Mouse (Mus musculus): ENCODE results near the gene Dnase2a.
A peak's percentile ranks its signal among the peaks of the same experiment; 100 is the strongest.

Dnase2a gene

DNA sequence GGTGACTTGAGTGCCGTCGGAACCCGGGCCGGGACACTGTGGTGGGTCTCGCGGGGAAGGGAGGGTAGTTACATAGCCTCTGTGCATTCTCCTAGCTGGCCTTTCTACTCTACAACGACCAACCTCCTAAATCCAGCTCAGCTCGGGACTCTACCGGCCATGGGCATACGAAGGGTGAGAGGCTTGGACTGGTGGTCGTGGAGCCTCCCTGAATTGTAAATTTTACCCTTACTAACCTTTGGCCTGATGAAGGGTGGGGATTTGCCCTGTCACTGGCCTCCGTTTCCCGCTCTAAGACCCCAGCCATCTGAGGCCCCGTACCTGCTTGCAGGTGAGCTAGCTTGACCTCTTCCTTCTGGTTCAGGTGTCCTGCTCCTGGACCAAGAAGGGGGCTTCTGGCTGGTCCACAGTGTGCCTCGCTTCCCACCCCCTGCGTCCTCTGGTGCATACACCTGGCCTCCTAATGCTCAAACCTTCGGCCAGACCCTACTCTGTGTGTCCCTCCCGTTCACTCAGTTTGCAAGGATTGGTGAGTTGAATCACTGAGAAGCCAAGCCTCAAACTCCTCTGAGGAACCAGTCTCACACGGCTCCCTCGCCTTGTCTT lies 905 bp downstream of the Dnase2a start:
- DNase-seq = no peak

DNA sequence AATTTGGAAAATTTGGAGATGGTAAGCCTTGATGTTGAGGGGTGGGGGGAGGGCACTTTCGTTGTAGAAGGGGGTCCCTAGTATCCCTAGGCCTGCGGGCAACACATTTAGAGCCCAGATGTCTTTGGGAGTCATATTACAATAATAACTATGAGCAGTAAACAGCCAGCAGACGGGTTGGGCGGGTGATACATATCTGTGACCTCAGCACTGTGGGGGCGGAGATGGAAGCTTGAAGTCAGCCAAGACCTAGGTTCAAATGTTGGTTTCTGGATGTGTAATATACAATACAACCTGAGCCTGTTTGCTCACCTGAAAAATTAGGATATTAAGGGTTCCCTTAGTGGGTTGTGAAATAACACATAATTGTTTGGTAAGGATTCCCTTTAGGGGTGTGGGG lies 1.6 kb downstream of the Dnase2a start:
- DNase-seq = no peak

DNA sequence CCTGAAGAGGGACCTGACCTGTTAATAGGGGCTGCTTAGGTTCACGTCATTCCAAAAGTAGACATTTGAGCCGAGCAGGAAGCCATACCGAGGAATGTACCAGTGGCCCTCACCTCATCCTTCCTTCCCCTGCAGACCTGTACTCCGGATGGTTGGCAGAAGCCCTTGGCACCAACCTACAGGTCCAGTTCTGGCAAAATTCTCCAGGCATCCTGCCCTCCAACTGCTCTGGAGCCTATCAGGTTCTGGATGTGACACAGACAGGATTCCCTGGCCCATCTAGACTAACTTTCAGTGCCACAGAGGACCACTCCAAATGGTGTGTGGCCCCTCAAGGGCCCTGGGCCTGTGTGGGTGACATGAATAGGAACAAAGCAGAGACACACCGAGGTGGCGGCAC lies 2.2 kb downstream of the Dnase2a start:
- no peak for DNase-seq

DNA sequence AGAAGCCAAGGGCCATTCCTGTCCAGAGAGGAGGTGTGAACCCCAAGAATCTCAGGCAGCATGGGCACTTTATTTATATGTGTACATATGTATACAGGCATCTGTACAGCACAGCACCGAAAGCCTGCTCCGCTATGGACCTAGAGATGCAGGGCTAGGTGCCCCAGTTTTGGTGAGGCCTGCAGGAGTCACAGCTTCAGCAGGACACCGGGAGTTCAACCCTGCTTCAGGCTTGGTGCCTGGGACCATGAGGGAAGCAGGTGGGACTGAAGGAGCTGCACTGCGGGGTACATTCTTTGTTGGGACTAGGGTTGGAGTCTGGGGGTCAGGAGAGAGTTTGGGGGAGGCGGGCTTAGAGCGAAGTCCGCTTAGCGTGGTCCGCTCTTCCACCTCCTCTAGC lies 3.5 kb downstream of the Dnase2a start:
- no peak for DNase-seq

DNA sequence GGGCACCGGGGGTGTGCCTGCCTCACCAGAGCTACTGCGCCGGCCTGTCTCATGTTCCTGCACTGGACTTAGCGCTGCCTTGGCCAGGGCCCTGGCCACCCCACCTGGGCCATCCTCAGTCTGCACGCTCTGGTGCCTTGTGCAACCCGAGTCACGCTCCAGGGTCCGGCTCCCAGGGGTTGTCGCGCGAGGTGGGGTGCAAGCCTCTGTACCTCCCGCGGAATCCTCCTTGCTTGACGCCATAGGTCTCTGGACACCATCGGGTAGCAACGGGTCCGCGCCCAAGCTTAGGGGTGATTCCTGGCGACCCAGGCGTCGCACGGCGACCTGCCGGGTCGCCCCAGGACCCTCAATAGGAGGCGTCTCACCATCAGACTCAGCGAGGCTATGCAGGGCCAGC lies 4.0 kb downstream of the Dnase2a start:
- DNase-seq = no peak

DNA sequence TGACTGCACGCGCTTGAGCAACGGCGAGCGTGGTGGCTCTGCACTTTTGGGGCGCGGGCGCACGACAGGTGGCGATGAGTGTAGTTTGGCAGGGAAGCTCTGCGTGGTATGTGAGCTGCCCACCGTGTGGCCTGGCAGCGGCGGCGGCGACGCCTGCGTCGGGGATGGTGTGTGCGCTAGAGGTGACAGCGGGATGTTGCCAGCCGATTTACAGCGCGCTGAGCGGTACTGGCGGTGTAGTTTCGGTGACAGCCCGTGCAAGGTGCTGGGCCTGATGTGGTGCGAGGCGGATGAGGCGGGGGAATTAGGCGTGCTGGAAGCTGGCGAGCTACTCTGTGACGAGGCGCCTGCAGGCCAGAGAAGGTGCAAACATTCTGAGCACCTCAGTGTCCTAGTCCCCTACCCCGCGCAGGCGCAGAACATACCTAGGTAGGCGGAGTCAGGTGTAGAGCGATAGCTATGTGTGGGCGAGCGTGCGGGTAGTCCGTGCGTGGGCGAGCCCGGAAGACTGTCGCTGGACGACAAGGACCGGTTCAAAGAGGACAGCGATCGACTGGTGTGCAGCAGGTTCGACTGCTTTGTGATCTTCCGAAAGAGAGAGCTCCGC lies 4.6 kb downstream of the Dnase2a start:
- peak; percentile 74 for DNase-seq

DNA sequence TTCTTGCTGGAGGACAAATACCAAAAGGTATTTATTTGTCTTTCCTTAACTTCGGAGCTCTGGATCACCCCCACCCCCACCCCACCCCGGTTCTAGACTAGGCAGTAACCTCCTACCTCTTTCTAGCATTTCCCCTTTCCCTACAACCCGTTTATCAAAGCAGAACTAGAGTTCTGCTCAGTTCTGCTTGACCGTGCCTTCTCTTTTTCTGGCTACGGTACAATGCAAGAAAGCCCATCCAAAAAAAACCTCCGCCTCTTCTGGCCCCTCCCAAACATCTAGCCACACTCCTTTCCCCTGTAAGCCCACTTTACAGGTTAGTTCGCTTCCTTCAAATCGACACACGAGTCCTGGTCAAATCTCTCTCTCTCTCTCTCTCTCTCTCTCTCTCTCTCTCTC lies 5.1 kb downstream of the Dnase2a start:
- no peak for DNase-seq

DNA sequence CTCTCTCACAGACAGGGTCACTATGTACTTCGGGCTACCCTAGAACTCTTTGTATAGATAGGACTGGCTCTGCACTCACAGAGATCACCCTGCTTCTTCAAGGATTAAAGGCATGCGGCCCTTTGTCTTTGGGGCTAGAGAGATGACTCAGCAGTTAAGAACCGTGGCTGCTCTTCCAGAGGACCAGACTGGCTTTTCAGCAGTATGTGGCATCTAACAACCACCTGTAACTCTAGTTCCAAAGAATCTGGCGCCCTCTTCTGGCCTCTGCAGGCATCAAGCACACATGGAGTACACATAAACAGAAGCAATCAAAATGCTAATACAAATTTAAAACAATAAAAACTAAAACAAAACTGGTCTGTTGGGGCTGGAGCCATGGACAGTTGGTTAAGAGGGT lies 5.6 kb downstream of the Dnase2a start:
- DNase-seq = no peak

DNA sequence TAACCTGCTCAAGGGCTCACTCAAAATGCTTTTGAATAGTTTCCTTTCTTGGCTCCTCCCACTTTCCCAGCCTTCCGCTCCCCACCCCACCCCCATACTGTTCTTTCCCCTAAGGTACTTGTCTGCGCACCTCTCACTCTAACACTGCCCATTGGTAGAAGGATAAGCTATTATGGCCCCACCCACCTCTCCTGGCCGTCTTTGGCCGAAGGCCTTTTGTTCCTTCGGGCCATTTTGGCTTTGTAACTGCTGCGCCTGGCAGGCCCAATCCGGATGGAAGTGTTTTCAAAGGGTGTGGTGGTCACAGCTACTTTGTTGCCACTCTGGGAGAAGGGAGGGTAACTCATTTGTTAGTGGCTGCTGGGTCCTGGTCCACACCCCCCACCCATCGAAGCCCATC lies 6.9 kb downstream of the Dnase2a start:
- no peak for DNase-seq

DNA sequence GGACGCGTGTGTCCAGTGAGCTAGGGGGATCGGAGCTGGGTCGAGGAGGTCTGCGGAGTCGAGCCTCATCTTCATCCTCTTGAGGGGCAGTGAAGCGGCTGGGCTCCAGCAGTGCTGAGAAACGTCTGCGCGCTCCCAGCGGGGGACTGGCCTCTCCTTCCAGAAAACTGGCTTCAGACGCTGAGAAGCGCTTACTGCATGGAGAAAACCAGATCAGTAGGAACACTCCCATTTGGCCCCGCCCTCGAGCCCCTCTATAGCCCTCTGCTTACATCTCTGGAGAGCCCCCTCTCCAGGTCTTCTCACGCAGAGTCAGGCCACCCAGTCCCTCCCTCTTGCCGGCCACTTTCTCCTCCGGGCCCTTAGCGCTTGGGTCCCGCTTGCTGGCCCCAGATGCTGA lies 9.4 kb downstream of the Dnase2a start:
- no peak for DNase-seq

DNA sequence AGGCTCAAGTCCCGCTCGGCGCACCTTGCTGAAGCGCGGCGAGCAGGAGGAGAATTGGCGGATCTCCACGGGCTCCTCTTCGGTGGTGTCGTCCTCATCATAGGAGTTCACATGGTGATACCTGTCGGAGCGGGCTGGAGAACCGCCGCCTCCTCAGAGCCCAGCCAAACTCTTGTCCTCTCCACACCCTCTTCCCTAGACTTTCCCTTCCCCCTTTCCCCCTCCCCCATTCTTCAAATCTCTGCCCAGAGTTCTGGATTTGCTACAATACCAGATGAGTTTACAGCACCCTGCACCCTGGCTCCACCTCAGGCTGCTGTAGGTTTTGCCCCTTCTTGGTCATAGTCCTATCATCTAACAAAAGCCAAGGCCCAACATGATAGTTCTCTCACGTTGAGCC lies 10.3 kb downstream of the Dnase2a start:
- no peak for DNase-seq

DNA sequence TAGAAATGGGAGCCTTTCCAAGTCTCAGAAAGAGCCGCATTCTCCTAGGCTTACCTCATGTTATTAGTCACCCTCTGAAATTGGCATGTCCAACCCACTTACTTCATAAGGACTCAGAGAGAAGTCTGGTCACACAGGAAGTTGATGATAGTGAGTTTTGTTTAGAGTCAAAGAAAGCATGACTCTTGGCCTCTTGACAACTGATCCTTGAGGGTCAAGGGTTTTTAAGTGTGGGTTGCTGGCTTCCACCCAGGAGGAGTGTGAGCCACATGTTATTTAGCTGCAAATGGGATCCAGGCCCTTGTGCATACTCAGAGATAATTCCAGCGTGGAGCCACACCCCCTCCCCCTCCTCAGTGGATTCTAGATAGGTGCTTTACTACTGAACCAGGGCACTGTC lies 13.2 kb downstream of the Dnase2a start:
- no peak for DNase-seq

DNA sequence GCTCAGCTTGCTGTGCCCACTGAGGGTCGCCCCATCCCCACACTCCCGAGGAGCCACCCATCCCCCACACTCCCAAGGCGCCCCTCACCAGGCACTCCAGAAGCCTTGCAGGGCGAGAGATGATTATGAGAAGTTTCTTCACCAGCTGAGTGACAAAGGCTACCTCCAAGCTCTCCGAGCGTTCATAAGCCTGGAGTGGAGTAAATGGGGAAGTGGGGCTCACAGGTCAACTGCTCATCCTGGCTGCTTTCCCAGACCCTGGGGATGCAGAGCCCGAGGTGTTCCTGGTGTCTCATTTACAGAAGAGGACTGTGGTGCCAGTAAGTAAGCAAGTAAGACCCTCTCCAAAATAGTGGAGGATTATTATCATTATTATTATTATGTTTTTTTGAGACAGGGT lies 17.2 kb downstream of the Dnase2a start:
- DNase-seq = no peak

DNA sequence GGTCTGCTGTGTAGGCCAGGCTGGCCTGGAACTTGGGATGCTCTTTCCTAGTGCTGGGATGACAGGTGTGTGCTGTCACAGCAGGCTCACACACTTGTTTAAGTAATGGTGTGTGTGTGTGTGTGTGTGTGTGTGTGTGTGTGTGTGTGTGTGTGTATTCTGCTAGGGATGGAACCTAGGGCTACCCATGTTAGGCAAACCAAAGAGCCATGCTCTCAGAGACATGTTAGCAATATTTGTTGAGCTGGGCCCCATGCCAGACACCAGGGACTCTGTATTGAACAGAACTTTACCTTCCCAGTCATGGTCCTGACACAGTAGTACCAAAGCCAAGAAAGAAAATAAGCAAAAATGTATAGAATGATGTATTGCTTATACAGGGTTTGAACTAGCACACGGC lies 19.2 kb downstream of the Dnase2a start:
- DNase-seq = no peak

DNA sequence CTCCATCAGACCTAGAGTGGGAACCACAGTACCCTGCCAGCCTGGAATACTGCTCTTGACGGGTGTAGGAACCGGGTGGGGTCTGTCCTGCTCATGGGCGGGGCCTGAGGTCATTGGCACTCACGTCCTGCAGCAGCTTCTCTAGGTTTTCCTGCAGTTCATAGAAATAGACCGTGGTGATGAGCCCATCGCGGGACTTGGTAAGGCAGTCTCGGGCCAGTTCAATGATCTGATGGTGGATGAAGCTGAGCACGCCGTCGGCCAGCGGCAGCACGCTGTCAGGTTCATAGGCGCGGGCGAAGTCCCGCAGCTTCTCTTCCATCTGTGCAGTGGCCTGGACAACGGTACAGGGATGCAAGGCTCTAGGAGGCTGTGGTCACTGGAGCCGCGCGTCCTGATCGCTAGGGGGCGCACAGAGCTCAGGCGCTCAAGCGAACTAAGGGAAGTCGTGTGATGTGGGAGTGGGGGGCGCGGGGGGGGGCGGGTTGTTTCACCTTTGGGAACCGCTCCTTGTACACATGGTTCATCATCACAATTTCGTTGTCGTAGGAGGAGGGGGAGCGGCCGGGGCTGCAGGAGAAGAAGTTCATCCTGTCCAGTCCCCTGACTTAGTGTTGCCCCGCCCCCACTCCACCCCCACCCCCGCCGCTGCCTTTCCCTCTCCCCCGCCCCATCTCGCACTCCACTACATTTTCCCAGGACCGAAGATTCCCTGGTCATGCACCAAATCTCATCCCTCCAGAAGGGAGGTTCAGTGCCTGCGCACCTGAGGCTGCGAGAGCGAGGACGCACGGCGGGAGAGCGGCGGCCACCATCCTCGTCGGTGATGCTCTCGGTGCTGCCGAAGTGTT lies 20.3 kb downstream of the Dnase2a start:
- DNase-seq = peak; percentile 63

DNA sequence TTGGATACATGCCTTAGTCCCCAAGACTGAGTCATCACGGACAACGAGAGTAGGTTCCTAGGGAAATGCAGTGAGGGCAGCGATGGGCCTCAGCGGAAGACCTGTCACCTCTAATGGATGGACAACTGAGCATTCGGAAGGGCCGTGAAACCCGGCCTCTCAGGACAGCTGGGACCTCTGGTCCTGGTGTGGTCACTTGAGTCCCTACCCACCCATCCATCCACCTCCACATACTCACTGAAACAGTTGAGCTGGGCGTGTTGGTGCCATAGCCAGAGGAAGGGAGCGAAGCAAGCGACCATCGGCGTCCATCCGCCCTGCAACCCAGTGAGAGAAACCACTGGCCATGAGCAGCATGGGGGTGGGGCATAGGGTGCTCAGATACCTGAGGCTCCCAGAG lies 22.2 kb downstream of the Dnase2a start:
- no peak for DNase-seq

DNA sequence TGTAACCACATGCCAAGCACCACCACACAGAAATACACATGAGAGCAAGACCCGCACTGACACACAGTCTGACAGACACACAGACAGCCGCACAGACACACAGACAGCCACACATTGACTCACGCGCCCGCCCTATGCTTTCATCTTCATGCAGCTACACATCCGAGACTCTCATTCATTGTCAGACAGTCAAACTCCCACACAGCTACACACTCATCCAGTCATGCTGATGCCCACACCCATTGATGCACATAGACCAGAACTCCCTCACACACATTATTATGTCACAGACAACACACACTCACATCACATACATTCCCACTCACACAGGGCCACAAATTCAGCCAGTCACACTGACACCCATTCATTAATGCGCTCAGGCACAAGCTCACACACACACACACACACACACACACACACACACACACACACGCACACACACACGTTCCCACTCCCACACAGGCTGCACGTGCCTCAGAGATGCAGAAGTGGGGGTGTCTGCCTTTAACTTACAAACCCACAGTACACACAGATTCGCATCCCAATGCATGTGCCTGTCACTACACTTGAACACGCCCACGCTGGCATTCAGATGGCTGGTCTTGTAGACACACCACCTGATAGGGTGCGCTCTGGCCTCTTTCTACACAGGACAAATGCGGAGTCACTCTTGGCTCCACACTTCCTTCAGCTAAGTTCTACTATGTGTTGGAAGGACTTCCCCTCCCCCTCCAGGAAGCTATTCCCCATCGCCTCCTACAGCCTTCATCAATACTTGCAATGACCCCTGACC lies 25.6 kb downstream of the Dnase2a start:
- peak; percentile 58 for DNase-seq

DNA sequence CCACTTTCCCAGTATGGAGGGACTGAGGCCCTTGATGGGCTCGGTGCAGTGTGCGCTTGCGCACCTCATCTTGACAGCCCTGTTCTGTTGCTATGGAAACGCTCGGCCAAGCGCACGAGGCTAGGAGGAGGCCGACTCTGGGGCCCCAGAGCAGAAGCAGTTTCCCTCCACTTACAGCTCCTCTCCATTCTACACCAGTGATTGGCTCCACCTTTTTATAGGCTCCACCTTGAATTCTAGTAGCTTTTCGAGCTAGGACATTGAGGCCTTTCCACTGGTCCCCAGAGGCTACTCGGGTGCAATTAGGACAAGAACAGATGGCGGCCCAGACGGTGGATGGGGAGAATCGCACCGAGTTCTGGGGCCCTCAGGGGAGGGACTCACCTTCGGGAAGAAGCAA lies 26.5 kb downstream of the Dnase2a start:
- peak; percentile 62 for DNase-seq

DNA sequence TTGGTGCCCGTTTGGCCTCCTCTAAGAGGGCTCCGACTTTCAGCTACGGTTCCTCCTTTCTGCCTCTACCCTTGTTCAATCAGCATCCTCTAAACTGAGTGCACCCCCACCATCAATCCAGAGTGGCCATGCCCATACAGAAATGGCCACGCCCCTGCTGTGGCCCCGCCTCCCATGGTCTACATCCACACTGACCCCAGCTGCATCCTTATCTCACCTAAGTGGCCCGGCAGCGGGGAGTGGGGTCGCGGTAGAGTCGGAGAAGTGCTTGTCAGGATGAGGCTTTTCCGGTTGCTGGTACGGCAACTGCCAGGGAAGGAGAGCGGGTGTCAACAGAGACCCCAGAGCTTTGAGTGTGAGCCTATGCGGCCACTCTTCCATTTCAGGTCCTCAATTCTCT lies 27.1 kb downstream of the Dnase2a start:
- DNase-seq = no peak

DNA sequence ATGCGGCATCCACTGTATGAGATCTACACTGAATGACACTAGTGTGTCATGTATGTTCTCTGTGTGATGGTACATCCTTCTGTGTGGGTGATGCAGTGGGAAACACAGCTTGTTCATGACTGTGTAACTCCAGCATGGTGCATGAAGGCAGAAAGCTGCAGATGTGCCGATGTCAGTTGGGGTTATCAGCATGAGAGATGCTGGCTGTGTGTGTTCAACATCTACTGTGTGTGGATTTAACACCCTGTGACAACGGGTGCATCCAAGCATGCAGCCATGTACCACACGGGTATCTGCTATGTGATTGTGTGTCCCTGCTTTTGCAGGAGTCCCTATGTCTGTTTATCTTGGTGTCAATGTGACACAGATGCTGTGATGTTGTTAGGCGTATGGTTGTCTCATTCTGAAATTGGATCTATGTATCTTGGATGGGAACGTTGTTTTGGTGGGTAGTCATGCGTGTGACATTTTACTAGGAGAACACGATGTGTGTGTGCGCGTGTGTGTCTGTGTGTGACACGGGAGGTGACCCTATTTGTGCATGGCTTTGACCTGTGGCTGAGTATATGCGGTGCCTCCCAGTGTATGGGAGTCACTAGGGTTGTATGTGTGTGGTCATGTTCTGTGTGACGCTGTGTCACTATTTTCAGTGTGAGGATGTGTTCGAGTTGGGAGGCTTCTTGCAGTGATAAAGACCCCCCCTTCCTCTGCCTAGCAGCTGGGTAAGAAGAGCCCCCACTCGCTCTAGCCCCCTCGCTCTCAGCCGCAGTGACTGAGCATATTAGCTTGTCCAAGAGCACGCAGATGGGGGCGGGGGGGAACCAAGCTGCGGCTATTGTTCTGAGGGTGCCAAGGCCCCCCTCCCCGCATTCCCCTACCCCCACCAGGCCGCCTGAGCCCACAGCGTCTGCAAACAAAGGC lies 27.9 kb downstream of the Dnase2a start:
- DNase-seq = no peak

DNA sequence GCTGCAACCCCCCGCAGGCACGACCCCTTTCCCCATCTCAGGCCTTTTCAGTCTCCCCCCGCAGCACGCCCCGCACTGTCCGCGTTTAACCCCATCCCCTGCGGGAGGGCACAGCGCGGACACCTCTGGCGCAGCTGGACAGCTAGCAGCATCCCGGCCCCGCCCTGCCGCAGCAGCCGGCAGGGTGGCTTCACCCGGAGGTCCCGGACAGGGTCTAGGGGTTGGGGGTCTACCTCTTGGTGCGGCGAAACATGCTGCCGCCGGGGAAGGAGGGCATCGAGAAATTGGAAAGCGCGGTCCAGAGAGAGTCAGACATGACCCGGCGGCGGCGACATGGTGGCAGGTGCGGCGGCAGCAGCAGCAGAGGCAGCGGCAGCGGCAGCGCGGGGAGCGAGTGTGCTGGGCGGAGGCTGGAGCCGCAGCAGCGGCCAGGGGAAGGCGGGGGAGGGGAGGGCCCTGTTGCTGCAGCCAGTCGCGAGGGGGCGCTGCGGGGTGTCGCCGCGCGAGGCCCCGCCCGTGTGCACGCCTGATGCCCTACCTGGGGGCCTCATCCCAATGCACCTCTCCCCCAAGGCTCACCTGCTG lies 28.7 kb downstream of the Dnase2a start, which contains the start of gene Mast1:
Gene Mast1 (minus strand): TSS at position 398 of the 585 bp plus-strand sequence.
- DNase-seq = peak; percentile 81
